ENCODE assay signal across 8 mouse cellular contexts in the genomic region with DNA sequence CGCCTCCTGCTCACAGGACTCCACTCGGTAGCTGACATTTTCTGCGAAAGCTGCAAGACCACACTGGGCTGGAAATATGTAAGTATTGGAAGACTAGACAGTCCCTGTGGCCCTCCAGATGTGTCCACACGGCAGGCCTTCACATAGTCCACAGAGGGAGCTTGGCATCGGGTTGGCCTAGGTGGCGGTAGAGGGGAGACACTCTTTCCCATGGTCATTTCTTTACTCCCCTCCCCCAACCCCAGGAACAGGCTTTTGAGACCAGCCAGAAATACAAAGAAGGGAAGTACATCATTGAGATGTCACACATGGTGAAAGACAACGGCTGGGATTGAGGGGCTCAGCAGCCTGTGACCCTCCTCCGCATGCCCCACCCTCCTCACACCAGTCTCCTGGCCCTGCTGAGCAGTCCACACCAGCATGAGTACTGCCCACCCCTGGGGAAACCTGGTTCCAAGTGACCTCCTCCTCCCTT. TPM values are rescaled to one million over a fixed set of nuclear protein-coding genes. Genes with fewer than 3 reads are reported as not detected.
DNase-seq lines count a peak whose midpoint lies in the region; ATAC-seq and TF ChIP-seq lines count a peak whose summit lies in the region.

No protein-coding gene starts in this region.

- WGBS in heart, embryonic 11.5 days (ENCODE audit: insufficient replicate concordance), result 10% methylated on average over 8 of the region's 8 CpGs
- 8% methylated on average over 8 of the region's 8 CpGs for WGBS in heart, adult 2 months
- 19% methylated on average over 8 of the region's 8 CpGs for WGBS in bone marrow, adult 2 months
- WGBS in hindbrain, embryonic 11.5 days, result 4% methylated on average over 8 of the region's 8 CpGs

- peaks cover 83% of the 10 kb centered on the region for H3K4me1 ChIP-seq in heart, embryonic 11.5 days (ENCODE audit: control insufficient read depth, insufficient read depth, low read length)
- no peaks in the 10 kb centered on the region; the same call in 1 of the 2 replicates for H3K4me1 ChIP-seq in heart, adult 2 months (ENCODE audit: control insufficient read depth, insufficient read depth, low read length)
- H3K4me1 ChIP-seq in bone marrow, adult 2 months (ENCODE audit: control insufficient read depth, insufficient read depth, low read length), result peaks cover 2% of the 10 kb centered on the region; the same call in 1 of the 2 replicates
- H3K4me1 ChIP-seq in hindbrain, embryonic 11.5 days (replicated peaks; ENCODE audit: control insufficient read depth, insufficient read depth, low read length), result peaks cover 31% of the 10 kb centered on the region

- no peaks in the 10 kb centered on the region; the same call in 1 of the 2 replicates for H3K36me3 ChIP-seq in heart, embryonic 11.5 days (ENCODE audit: control insufficient read depth, insufficient read depth, low read length)
- H3K36me3 ChIP-seq in heart, adult 2 months (ENCODE audit: control insufficient read depth, insufficient read depth, low read length), result no peaks in the 10 kb centered on the region
- H3K36me3 ChIP-seq in hindbrain, embryonic 11.5 days (ENCODE audit: control insufficient read depth, insufficient read depth, low read length), result no peaks in the 10 kb centered on the region

- no peak for TF ChIP-seq POLR2A in heart, adult 2 months (IDR thresholded peaks at IDR 0.05; ENCODE audit: insufficient read depth, low read depth, low read length)
- TF ChIP-seq POLR2A in bone marrow, adult 2 months (IDR thresholded peaks at IDR 0.05; ENCODE audit: borderline replicate concordance, control insufficient read depth, low read depth, low read length), result no peak

- DNase-seq in heart, adult 2 months, result no peak
- peak; percentile 75 for DNase-seq in hindbrain, embryonic 11.5 days (ENCODE audit: low spot score)
- DNase-seq in lung, postnatal 10 days, result peak; percentile 56
- DNase-seq in layer of hippocampus, adult 11-12 months (ENCODE audit: low spot score), result no peak
- DNase-seq in spleen, adult 12 weeks (ENCODE audit: low spot score), result no peak

- peak overlapping the region; percentile 53 for H3K4me3 ChIP-seq in heart, embryonic 11.5 days (ENCODE audit: low read depth, low read length)
- H3K4me3 ChIP-seq in heart, adult 2 months, result no peak overlapping the region
- H3K4me3 ChIP-seq in bone marrow, adult 2 months (replicated peaks; ENCODE audit: control insufficient read depth, low read depth, low read length), result peak overlapping the region; percentile 36
- 0 out of 2 replicates have a peak overlapping the region, but pooled peaks have one; percentile 10 for H3K4me3 ChIP-seq in hindbrain, embryonic 11.5 days (ENCODE audit: low read depth, low read length)

- H3K9me3 ChIP-seq in heart, embryonic 11.5 days (replicated peaks; ENCODE audit: control insufficient read depth, low read length), result no peaks in the 10 kb centered on the region
- no peaks in the 10 kb centered on the region for H3K9me3 ChIP-seq in hindbrain, embryonic 11.5 days (ENCODE audit: control insufficient read depth, low read length)

- peak overlapping the region; percentile 76; the same call in 1 of the 2 replicates for H3K9ac ChIP-seq in heart, embryonic 11.5 days (ENCODE audit: low read depth, low read length)
- H3K9ac ChIP-seq in heart, adult 2 months (ENCODE audit: low read depth, low read length), result no peak overlapping the region
- H3K9ac ChIP-seq in hindbrain, embryonic 11.5 days (ENCODE audit: low read depth, low read length), result peak overlapping the region; percentile 34

- H3K79me2 ChIP-seq in heart, adult 2 months (replicated peaks; ENCODE audit: control insufficient read depth, insufficient read depth, low read length), result no peaks in the 10 kb centered on the region

- H3K27me3 ChIP-seq in heart, embryonic 11.5 days (ENCODE audit: control insufficient read depth, insufficient read depth, low read length), result no peaks in the 10 kb centered on the region
- H3K27me3 ChIP-seq in heart, adult 2 months (ENCODE audit: control insufficient read depth, insufficient read depth, low read length), result peaks cover 5% of the 10 kb centered on the region
- H3K27me3 ChIP-seq in hindbrain, embryonic 11.5 days (ENCODE audit: control insufficient read depth, insufficient read depth, low read length), result no peaks in the 10 kb centered on the region

- no peak for TF ChIP-seq CTCF in heart, adult 2 months (IDR thresholded peaks at IDR 0.05)
- 0 out of 2 replicates have a peak, but pooled peaks have one; percentile 9 for TF ChIP-seq CTCF in bone marrow, adult 2 months (IDR thresholded peaks at IDR 0.05; ENCODE audit: control insufficient read depth, insufficient read depth, low read length)

- intact Hi-C loops in heart, adult 2 months (cut with DNase I), result no loop called here

- no peak for TF ChIP-seq EP300 in heart, adult 2 months (IDR thresholded peaks at IDR 0.05; ENCODE audit: insufficient read depth, low read depth, low read length)

- peak overlapping the region; percentile 48 for H3K27ac ChIP-seq in heart, embryonic 11.5 days (ENCODE audit: low read depth, low read length)
- H3K27ac ChIP-seq in heart, adult 2 months, result no peak overlapping the region
- no peak overlapping the region; the same call in 1 of the 2 replicates for H3K27ac ChIP-seq in bone marrow, adult 2 months (ENCODE audit: control insufficient read depth, insufficient read depth, low read depth, low read length, poor library complexity)
- H3K27ac ChIP-seq in hindbrain, embryonic 11.5 days (ENCODE audit: low read depth, low read length), result peak overlapping the region; percentile 80

- H3K4me2 ChIP-seq in heart, embryonic 11.5 days, result peak overlapping the region; percentile 78
- peak overlapping the region; percentile 53 for H3K4me2 ChIP-seq in hindbrain, embryonic 11.5 days (replicated peaks; ENCODE audit: low read depth, low read length)

- peak; percentile 18; the same call in 1 of the 2 replicates for ATAC-seq in heart, embryonic 11.5 days (replicated peaks; ENCODE audit: insufficient number of reproducible peaks, low FRiP score, low TSS enrichment)
- peak; percentile 27 for ATAC-seq in hindbrain, embryonic 11.5 days (ENCODE audit: low FRiP score)
- ATAC-seq in CD4-positive, CD25-positive, alpha-beta regulatory T cell, adult 4 months, result no peak

RNA-seq across cellular contexts. Expression of a gene that starts 3.6 kb away (rescaled TPM):
- polyA plus RNA-seq in heart, embryonic 11.5 days (2014; fragmentation: Nextera tagmentation; extraction: Ambion mirVana), result 8.5 and 13.8 TPM in 2 replicates
- under 1 TPM; 0.44 to 0.45 TPM for total RNA-seq in heart, adult 2 months (2021)
- 1.5 and 1.7 TPM in 2 replicates for polyA plus RNA-seq in heart, adult 2 months (2012; rRNA removed)
- polyA plus RNA-seq in bone marrow, adult 2 months (2011; ENCODE audit: insufficient read depth, insufficient read length, low replicate concordance, missing spikeins), result 172 and 242 TPM in 2 replicates
- polyA plus RNA-seq in hindbrain, embryonic 11.5 days (2014; fragmentation: Nextera tagmentation; extraction: Ambion mirVana), result 13.7 and 16.4 TPM in 2 replicates
- 1 to 10 TPM; 1.3 to 2.1 TPM for polyA plus RNA-seq in CD4-positive, CD25-positive, alpha-beta regulatory T cell, adult 4 months (2017; shearing (Covaris generic))

RNA-seq across cellular contexts. Expression of a gene that starts 6.0 kb away (rescaled TPM):
- 6.6 and 6.9 TPM in 2 replicates for polyA plus RNA-seq in heart, embryonic 11.5 days (2014; fragmentation: Nextera tagmentation; extraction: Ambion mirVana)
- 1 to 10 TPM; 1.8 to 2.0 TPM for total RNA-seq in heart, adult 2 months (2021)
- 1.5 and 1.7 TPM in 2 replicates for polyA plus RNA-seq in heart, adult 2 months (2012; rRNA removed)
- not detected in 2 replicates for polyA plus RNA-seq in bone marrow, adult 2 months (2011; ENCODE audit: insufficient read depth, insufficient read length, low replicate concordance, missing spikeins)
- polyA plus RNA-seq in hindbrain, embryonic 11.5 days (2014; fragmentation: Nextera tagmentation; extraction: Ambion mirVana), result 7.1 TPM in 2 replicates
- not detected for polyA plus RNA-seq in CD4-positive, CD25-positive, alpha-beta regulatory T cell, adult 4 months (2017; shearing (Covaris generic))

RNA-seq across cellular contexts. Expression of a gene that starts 10.3 kb away (rescaled TPM):
- 26.6 and 30.4 TPM in 2 replicates for polyA plus RNA-seq in heart, embryonic 11.5 days (2014; fragmentation: Nextera tagmentation; extraction: Ambion mirVana)
- total RNA-seq in heart, adult 2 months (2021), result 1 to 10 TPM; 4.0 to 4.6 TPM
- 3.5 and 7.4 TPM in 2 replicates for polyA plus RNA-seq in heart, adult 2 months (2012; rRNA removed)
- polyA plus RNA-seq in bone marrow, adult 2 months (2011; ENCODE audit: insufficient read depth, insufficient read length, low replicate concordance, missing spikeins), result 17.4 and 25.1 TPM in 2 replicates
- polyA plus RNA-seq in hindbrain, embryonic 11.5 days (2014; fragmentation: Nextera tagmentation; extraction: Ambion mirVana), result 44.3 and 53.9 TPM in 2 replicates
- 10 to 100 TPM; 50.3 to 54.6 TPM for polyA plus RNA-seq in CD4-positive, CD25-positive, alpha-beta regulatory T cell, adult 4 months (2017; shearing (Covaris generic))

RNA-seq across cellular contexts. Expression of a gene that starts 22.5 kb away (rescaled TPM):
- polyA plus RNA-seq in heart, embryonic 11.5 days (2014; fragmentation: Nextera tagmentation; extraction: Ambion mirVana), result 29.2 and 31.0 TPM in 2 replicates
- 10 to 100 TPM; 62.8 to 72.5 TPM for total RNA-seq in heart, adult 2 months (2021)
- 47.6 and 61.2 TPM in 2 replicates for polyA plus RNA-seq in heart, adult 2 months (2012; rRNA removed)
- polyA plus RNA-seq in bone marrow, adult 2 months (2011; ENCODE audit: insufficient read depth, insufficient read length, low replicate concordance, missing spikeins), result 10.8 and 14.6 TPM in 2 replicates
- polyA plus RNA-seq in hindbrain, embryonic 11.5 days (2014; fragmentation: Nextera tagmentation; extraction: Ambion mirVana), result 22.5 and 30.1 TPM in 2 replicates
- polyA plus RNA-seq in CD4-positive, CD25-positive, alpha-beta regulatory T cell, adult 4 months (2017; shearing (Covaris generic)), result 10 to 100 TPM; 10.1 to 12.5 TPM

RNA-seq across cellular contexts. Expression of a gene that starts 37.8 kb away (rescaled TPM):
- polyA plus RNA-seq in heart, embryonic 11.5 days (2014; fragmentation: Nextera tagmentation; extraction: Ambion mirVana), result 35.0 and 41.8 TPM in 2 replicates
- total RNA-seq in heart, adult 2 months (2021), result 10 to 100 TPM; 79.7 to 81.5 TPM
- polyA plus RNA-seq in heart, adult 2 months (2012; rRNA removed), result 268 and 301 TPM in 2 replicates
- 29.0 and 29.7 TPM in 2 replicates for polyA plus RNA-seq in bone marrow, adult 2 months (2011; ENCODE audit: insufficient read depth, insufficient read length, low replicate concordance, missing spikeins)
- 38.0 and 46.1 TPM in 2 replicates for polyA plus RNA-seq in hindbrain, embryonic 11.5 days (2014; fragmentation: Nextera tagmentation; extraction: Ambion mirVana)
- not detected for polyA plus RNA-seq in CD4-positive, CD25-positive, alpha-beta regulatory T cell, adult 4 months (2017; shearing (Covaris generic))

Comparison
In these comparisons a context has a peak if more than half of its experiments do, and no peak if none do; other contexts are left out.
1. H3K27ac ChIP-seq: peak in heart, embryonic 11.5 days (single experiment) and hindbrain, embryonic 11.5 days (single experiment); none in heart, adult 2 months (single experiment) and bone marrow, adult 2 months (single experiment).
2. DNase-seq: peak in hindbrain, embryonic 11.5 days (single experiment) and lung, postnatal 10 days (single experiment); none in heart, adult 2 months (0 of 2), layer of hippocampus, adult 11-12 months (single experiment) and spleen, adult 12 weeks (single experiment).